Mouse (Mus musculus) heart, adult 2 months (tissue): ENCODE measurements around the gene BC048403. TPM values are rescaled to one million over a fixed set of nuclear protein-coding genes. Genes with fewer than 3 reads are reported as not detected.
"Not testable (repeated sequence)": the region's sequence is repeated elsewhere in the genome, so short reads cannot be mapped to it uniquely, and the experiment has no call there.

Source experiments
- DNase-seq, 2 experiments: peaks; one replicate each; pipeline ENCODE4 v3.0.0; 2021
- H3K27ac ChIP-seq: fragments of 200-600 bp; 2 replicates; pipeline ENCODE4 v1.8.1; 2022
- H3K27me3 ChIP-seq: fragments of 200-500 bp; 2 replicates; pipeline ENCODE4 v1.6.1; 2012; ENCODE audit warnings: mild to moderate bottlenecking, low read length, inconsistent platforms, mixed read lengths; ENCODE audit not compliant: control insufficient read depth, insufficient read depth
- H3K36me3 ChIP-seq: fragments of 200-500 bp; 2 replicates; pipeline ENCODE4 v1.6.1; 2012; ENCODE audit warnings: low read length, inconsistent platforms; ENCODE audit not compliant: control insufficient read depth, insufficient read depth
- H3K4me1 ChIP-seq: fragments of 200-500 bp; 2 replicates; pipeline ENCODE4 v1.6.1; 2011; ENCODE audit warnings: low read length; ENCODE audit not compliant: control insufficient read depth, insufficient read depth
- H3K4me3 ChIP-seq: fragments of 200-600 bp; 2 replicates; pipeline ENCODE4 v1.8.1; 2022
- H3K79me2 ChIP-seq: fragments of 200-500 bp; replicated peaks from 2 replicates; pipeline ENCODE4 v1.6.1; 2012; ENCODE audit warnings: mild to moderate bottlenecking, inconsistent platforms, low read length, moderate library complexity, mixed read lengths; ENCODE audit not compliant: control insufficient read depth, insufficient read depth
- H3K9ac ChIP-seq: fragments of 200-500 bp; 2 replicates; pipeline ENCODE4 v1.6.1; 2012; ENCODE audit warnings: low read depth, mild to moderate bottlenecking, control low read depth, inconsistent platforms, low read length, mixed read lengths
- CTCF ChIP-seq: fragments of 200-600 bp; IDR thresholded peaks from 2 replicates; pipeline ENCODE4 v1.8.1; 2022; ENCODE audit warnings: antibody characterized with exemption, mild to moderate bottlenecking, moderate library complexity
- EP300 ChIP-seq: fragments of 200-500 bp; IDR thresholded peaks from 2 replicates; pipeline ENCODE4 v1.6.1; 2011; ENCODE audit warnings: low read depth, low read length, control low read depth; ENCODE audit not compliant: insufficient read depth
- POLR2A ChIP-seq: fragments of 200-500 bp; IDR thresholded peaks from 2 replicates; pipeline ENCODE4 v1.6.1; 2011; ENCODE audit warnings: mild to moderate bottlenecking, low read depth, low read length, control low read depth; ENCODE audit not compliant: insufficient read depth
- WGBS: fragments of 180-500 bp; shearing (Covaris S2); methylation state at CpG from one replicate; pipeline ENCODE4 v1.1.7; 2018; 5-methylcytosine and 5-hydroxymethylcytosine counted together
- intact Hi-C: fragments of 180-260 bp; cut with DNase I; formaldehyde crosslinking; loops from one replicate; pipeline ENCODE4 v1.15.1; 2025
- polyA plus RNA-seq: library from polyadenylated mRNA; depleted of rRNA; stranded (reverse); fragments of >200 nt; gene quantifications from 2 replicates; pipeline ENCODE4 v1.2.3, GENCODE M21; 2012
- total RNA-seq, 2 experiments: library from RNA; stranded (reverse); gene quantifications; 2 replicates each; pipeline ENCODE4 v1.2.3; 2021

BC048403 gene
- total and polyA plus RNA-seq, 3 experiments = 2.0 to 2.8 (median 2.2) TPM

DNA sequence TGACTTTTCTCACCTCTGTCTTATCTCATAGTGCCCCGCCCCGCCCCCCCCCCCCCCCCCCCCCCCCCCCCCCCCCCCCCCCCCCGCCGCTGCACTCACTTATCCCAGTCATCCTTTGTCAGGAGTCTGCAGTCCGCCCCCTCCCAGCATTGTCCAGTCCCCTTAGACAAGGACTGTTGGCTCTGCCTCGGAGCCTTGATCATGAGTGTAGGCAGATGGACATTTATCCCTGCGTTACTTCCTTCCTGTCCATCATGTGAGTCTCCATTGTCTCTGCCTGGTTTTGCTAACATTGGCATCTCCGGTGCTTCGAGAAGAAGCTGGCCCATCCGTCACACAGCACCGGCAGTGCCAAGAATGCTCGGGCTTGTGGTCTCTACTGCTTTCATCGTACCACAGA, 23.5 kb downstream of the BC048403 start:
- WGBS = 66% methylated on average over 10 of the region's 13 CpGs
- DNase-seq = no peak
- Histone ChIP-seq H3K9ac (no peak overlapping the region), H3K4me3 (no peak overlapping the region), H3K79me2 (no peaks in the 10 kb centered on the region), H3K27ac (no peak overlapping the region), H3K27me3 (no peaks in the 10 kb centered on the region), H3K4me1 (no peaks in the 10 kb centered on the region), H3K36me3 (no peaks in the 10 kb centered on the region)
- intact Hi-C loops = no loop called here
- TF ChIP-seq POLR2A (no peak), CTCF (no peak), EP300 (no peak)

DNA sequence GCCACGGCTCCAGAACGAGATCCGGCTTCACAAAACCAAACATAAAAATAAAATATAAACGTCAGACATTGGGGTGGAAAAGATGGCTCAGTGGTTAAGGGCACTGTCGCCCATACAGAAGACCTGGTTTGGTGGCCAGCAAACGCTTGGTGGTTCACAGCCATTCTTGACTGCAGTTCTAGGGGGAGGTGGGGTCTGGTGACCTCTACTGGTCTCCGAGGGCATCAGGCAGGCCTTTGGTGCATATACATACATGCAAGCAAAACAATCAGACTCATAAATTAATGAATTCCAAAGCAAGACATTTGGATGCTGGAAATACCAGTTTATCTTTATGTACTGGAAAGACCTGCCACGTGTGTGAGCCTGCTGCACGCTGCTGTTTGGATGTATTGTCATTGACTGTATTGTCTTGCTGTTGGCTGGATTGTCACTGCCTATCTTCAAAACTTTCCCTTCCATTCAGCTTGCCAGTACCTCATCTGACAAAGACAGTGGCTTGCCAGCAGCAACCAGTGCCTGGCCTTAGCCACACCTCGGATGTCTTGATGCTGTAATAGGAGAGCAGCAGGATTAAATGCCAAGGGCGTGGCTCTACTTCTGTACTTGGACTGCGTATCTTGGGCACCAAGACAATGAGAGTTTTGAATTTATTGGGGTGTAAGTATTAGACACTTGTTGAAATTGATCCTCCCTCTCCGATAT, 24.9 kb downstream of the BC048403 start:
- no peak overlapping the region for H3K9ac ChIP-seq
- TF ChIP-seq EP300 (no peak), CTCF (peak; percentile 18; the same call in 1 of the 2 replicates)
- H3K27ac ChIP-seq = no peak overlapping the region
- no peaks in the 10 kb centered on the region for H3K36me3 ChIP-seq
- H3K27me3 ChIP-seq = no peaks in the 10 kb centered on the region
- H3K4me1 ChIP-seq = no peaks in the 10 kb centered on the region
- 79% methylated on average over 13 of the region's 13 CpGs for WGBS
- no peak for DNase-seq
- intact Hi-C loops = no loop called here
- no peaks in the 10 kb centered on the region for H3K79me2 ChIP-seq
- no peak overlapping the region for H3K4me3 ChIP-seq

- intact Hi-C loops = no loop called here
- Histone ChIP-seq H3K9ac (no peak overlapping the region), H3K4me1 (no peaks in the 10 kb centered on the region), H3K79me2 (no peaks in the 10 kb centered on the region), H3K36me3 (no peaks in the 10 kb centered on the region), H3K27ac (no peak overlapping the region), H3K4me3 (no peak overlapping the region), H3K27me3 (no peaks in the 10 kb centered on the region)
- DNase-seq = no peak
- TF ChIP-seq POLR2A (no peak), EP300 (no peak), CTCF (no peak)
- WGBS = 86% methylated on average over 10 of the region's 10 CpGs
Observed at GRCm38 (mm10) chr10:121765174-121766057, 25.7 kb downstream of the BC048403 start.

GRCm38 (mm10) chr10:121767295-121767694, 27.6 kb downstream of the BC048403 start:
- H3K27me3 ChIP-seq, H3K27ac ChIP-seq, H3K4me3 ChIP-seq, H3K79me2 ChIP-seq, H3K4me1 ChIP-seq, H3K36me3 ChIP-seq, intact Hi-C loops, DNase-seq, H3K9ac ChIP-seq: not testable (repeated sequence)
- WGBS = 81% methylated on average over 3 of the region's 3 CpGs
- TF ChIP-seq CTCF = peak; percentile 44

DNA sequence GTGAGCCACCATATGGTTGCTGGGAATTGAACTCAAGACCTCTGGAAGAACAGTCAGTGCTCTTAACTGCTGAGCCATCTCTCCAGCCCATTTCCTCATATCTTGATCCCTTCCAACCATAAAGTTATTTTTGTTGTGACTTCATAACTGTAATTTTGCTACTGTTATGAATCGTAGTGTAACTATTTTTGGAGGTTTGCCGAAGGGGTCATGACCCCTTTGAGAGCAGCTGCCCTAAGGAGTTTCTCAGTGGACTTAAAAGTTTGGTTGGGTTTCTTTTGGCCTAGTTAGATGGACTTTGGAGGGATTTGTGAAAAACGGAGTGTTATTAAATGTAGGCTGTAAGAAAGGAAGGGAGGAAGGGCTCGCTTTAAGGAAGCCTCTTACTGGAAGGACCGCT, 30.0 kb downstream of the BC048403 start:
- WGBS = 76% methylated on average over 5 of the region's 5 CpGs
- no peaks in the 10 kb centered on the region for H3K27me3 ChIP-seq
- H3K4me1 ChIP-seq = no peaks in the 10 kb centered on the region
- H3K27ac ChIP-seq = no peak overlapping the region
- TF ChIP-seq POLR2A (no peak), CTCF (no peak), EP300 (no peak)
- no peak for DNase-seq
- H3K4me3 ChIP-seq = no peak overlapping the region
- intact Hi-C loops = loop anchor here (2.0 kb wide), 1 partner anchor 283 kb away; no protein-coding TSS in a partner anchor
- H3K36me3 ChIP-seq = no peaks in the 10 kb centered on the region
- no peak overlapping the region for H3K9ac ChIP-seq
- no peaks in the 10 kb centered on the region for H3K79me2 ChIP-seq
